Mouse (Mus musculus) ES-E14 (cell line): Measurements from ENCODE around the gene Dlgap4. TPM values are rescaled to one million over a fixed set of nuclear protein-coding genes. Genes with fewer than 3 reads are reported as not detected.

Experiments used
- DNase-seq: peaks from one replicate; pipeline ENCODE4 v3.0.0-alpha.2; 2013; ENCODE audit warnings: low read depth, low spot score
- H3K27ac ChIP-seq: 2 replicates; pipeline ENCODE4 v1.5.1; 2012; ENCODE audit warnings: low read depth, mild to moderate bottlenecking, low read length, moderate library complexity, mixed read lengths; ENCODE audit not compliant: poor library complexity, insufficient read depth, severe bottlenecking
- H3K36me3 ChIP-seq: 2 replicates; pipeline ENCODE4 v1.6.1; 2012; ENCODE audit warnings: mild to moderate bottlenecking, low read length, moderate library complexity, mixed read lengths; ENCODE audit not compliant: control insufficient read depth, poor library complexity, insufficient read depth, severe bottlenecking
- H3K4me1 ChIP-seq, 2 experiments: fragments of 150-350 bp in 1 of 2; sonication (generic) in 1 of 2; 2 replicates each; pipeline ENCODE4 v1.6.1; 2012; ENCODE audit warnings: low read length in 2 of 2, mild to moderate bottlenecking in 1 of 2, mixed read lengths in 1 of 2; ENCODE audit not compliant: control insufficient read depth in 2 of 2, insufficient read depth in 2 of 2, poor library complexity in 1 of 2
- H3K4me3 ChIP-seq, 2 experiments: fragments of 150-350 bp in 1 of 2; sonication (generic) in 1 of 2; 2 replicates each; pipeline ENCODE4 v1.5.1; 2012; ENCODE audit warnings: low read length in 2 of 2, low read depth in 1 of 2, mild to moderate bottlenecking in 1 of 2, mixed read lengths in 1 of 2; ENCODE audit not compliant: insufficient read depth in 1 of 2, poor library complexity in 1 of 2, severe bottlenecking in 1 of 2
- H3K9ac ChIP-seq: 2 replicates; pipeline ENCODE4 v1.6.1; 2012; ENCODE audit warnings: low read depth, mild to moderate bottlenecking, low read length, mixed read lengths; ENCODE audit not compliant: poor library complexity, insufficient read depth, severe bottlenecking
- H3K9me3 ChIP-seq: fragments of 150-350 bp; sonication (generic); 2 replicates; pipeline ENCODE4 v1.6.1; 2012; ENCODE audit warnings: low read depth, mild to moderate bottlenecking, low read length; ENCODE audit not compliant: control insufficient read depth, insufficient read depth
- CHD2 ChIP-seq: IDR thresholded peaks from 2 replicates; pipeline ENCODE4 v1.6.1; 2014; ENCODE audit warnings: mild to moderate bottlenecking, low read depth, low read length, inconsistent platforms
- HCFC1 ChIP-seq: IDR thresholded peaks from 2 replicates; pipeline ENCODE4 v1.6.1; 2012; ENCODE audit warnings: low read length, inconsistent platforms, borderline replicate concordance; ENCODE audit not compliant: insufficient read depth
- MAFK ChIP-seq: IDR thresholded peaks from 2 replicates; pipeline ENCODE4 v1.6.1; 2014; ENCODE audit warnings: mild to moderate bottlenecking, low read depth, low read length, inconsistent platforms; ENCODE audit not compliant: insufficient read depth
- ZC3H11A ChIP-seq: IDR thresholded peaks from 2 replicates; pipeline ENCODE4 v1.6.1; 2012; ENCODE audit warnings: low read depth, mild to moderate bottlenecking, inconsistent platforms, low read length, borderline replicate concordance
- ZNF384 ChIP-seq: IDR thresholded peaks from 2 replicates; pipeline ENCODE4 v1.6.1; 2012; ENCODE audit warnings: low read depth, low read length, inconsistent platforms
- in situ Hi-C, 2 experiments: fragments of 600-800 bp; cut with MboI; formaldehyde crosslinking; loops; one replicate each; pipeline ENCODE4 v1.15.1; 2025; ENCODE audit warnings: low sequenced_read_pairs in 2 of 2, inconsistent platforms in 1 of 2; ENCODE audit not compliant: unreplicated experiment in 2 of 2
- total RNA-seq: library from RNA; depleted of rRNA; stranded (reverse); fragments of 300-350 nt; gene quantifications from 2 replicates; pipeline ENCODE4 v1.2.3, GENCODE M21; 2012

Gene Dlgap4
- total RNA-seq, 1 experiment = 28.8 TPM

GRCm38 (mm10) chr2:156775455-156776435 is 162.2 kb downstream of the Dlgap4 start:
- no peak overlapping the region for H3K27ac ChIP-seq
- TF ChIP-seq ZC3H11A = no peak
- TF ChIP-seq MAFK = no peak
- TF ChIP-seq ZNF384 = no peak
- no peak for TF ChIP-seq CHD2
- in situ Hi-C loops = no loop called here

GRCm38 (mm10) chr2:156776907-156777306 is 163.4 kb downstream of the Dlgap4 start:
- H3K4me3 ChIP-seq = no peak overlapping the region
- no peaks in the 10 kb centered on the region for H3K36me3 ChIP-seq
- no peaks in the 10 kb centered on the region for H3K9me3 ChIP-seq
- H3K27ac ChIP-seq = no peak overlapping the region
- TF ChIP-seq ZC3H11A (no peak), CHD2 (no peak), MAFK (no peak), HCFC1 (no peak), ZNF384 (no peak)
- no peak overlapping the region for H3K9ac ChIP-seq
- in situ Hi-C loops = no loop called here
- H3K4me1 ChIP-seq = peaks cover 3 to 21% of the 10 kb centered on the region in 2 experiments; a peak in 2 of 4 replicates
- DNase-seq = no peak

More at GRCm38 (mm10) chr2:156775455-156776435, 162.2 kb downstream of the Dlgap4 start:
- Histone ChIP-seq H3K4me3 (peak overlapping the region; percentile 15 to 27; a peak in 2 of 4 replicates), H3K4me1 (peaks cover 0 to 11% of the 10 kb centered on the region in 2 experiments; a peak in 2 of 4 replicates), H3K9ac (no peak overlapping the region), H3K36me3 (no peaks in the 10 kb centered on the region), H3K9me3 (no peaks in the 10 kb centered on the region)
- no peak for DNase-seq

GRCm38 (mm10) chr2:156777326-156778004 is 164.0 kb downstream of the Dlgap4 start:
- Histone ChIP-seq H3K27ac (no peak overlapping the region), H3K36me3 (no peaks in the 10 kb centered on the region), H3K9ac (no peak overlapping the region), H3K9me3 (no peaks in the 10 kb centered on the region), H3K4me3 (no peak overlapping the region), H3K4me1 (peaks cover 3 to 26% of the 10 kb centered on the region in 2 experiments; a peak in 2 of 4 replicates)
- in situ Hi-C loops = no loop called here
- no peak for TF ChIP-seq ZC3H11A
- TF ChIP-seq ZNF384 = no peak
- no peak for TF ChIP-seq MAFK
- no peak for TF ChIP-seq CHD2
- no peak for TF ChIP-seq HCFC1
- DNase-seq = no peak

- Histone ChIP-seq H3K4me1 (peaks cover 3 to 27% of the 10 kb centered on the region in 2 experiments; a peak in 2 of 4 replicates), H3K4me3 (no peak overlapping the region)
- no peak for DNase-seq
These were observed 165.1 kb downstream of the Dlgap4 start for GRCm38 (mm10) chr2:156778571-156778970.

More at GRCm38 (mm10) chr2:156778571-156778970, 165.1 kb downstream of the Dlgap4 start:
- Histone ChIP-seq H3K9ac (no peak overlapping the region), H3K9me3 (no peaks in the 10 kb centered on the region), H3K27ac (no peak overlapping the region), H3K36me3 (no peaks in the 10 kb centered on the region)
- in situ Hi-C loops = no loop called here
- TF ChIP-seq HCFC1 (no peak), MAFK (no peak), ZNF384 (no peak), ZC3H11A (no peak), CHD2 (no peak)
